Mouse (Mus musculus) thymus, postnatal 36 days (tissue): ENCODE measurements around the gene Myl10.
"Not testable (repeated sequence)": the region's sequence is repeated elsewhere in the genome, so short reads cannot be mapped to it uniquely, and the experiment has no call there.

Experiments used
- DNase-seq, 2 experiments: peaks; one replicate each; pipeline ENCODE4 v3.0.0; 2022; ENCODE audit warnings: mixed read lengths in 2 of 2

Gene Myl10

GRCm38 (mm10) chr5:136692784-136693183 lies at the start of gene Myl10:
TSS of gene Myl10 (plus strand) at chr5:136693146.
- peak; percentile 37 to 53 for DNase-seq

GRCm38 (mm10) chr5:136646731-136647328 lies 46.1 kb upstream of the Myl10 start:
- DNase-seq: peak; percentile 42 to 57

DNA sequence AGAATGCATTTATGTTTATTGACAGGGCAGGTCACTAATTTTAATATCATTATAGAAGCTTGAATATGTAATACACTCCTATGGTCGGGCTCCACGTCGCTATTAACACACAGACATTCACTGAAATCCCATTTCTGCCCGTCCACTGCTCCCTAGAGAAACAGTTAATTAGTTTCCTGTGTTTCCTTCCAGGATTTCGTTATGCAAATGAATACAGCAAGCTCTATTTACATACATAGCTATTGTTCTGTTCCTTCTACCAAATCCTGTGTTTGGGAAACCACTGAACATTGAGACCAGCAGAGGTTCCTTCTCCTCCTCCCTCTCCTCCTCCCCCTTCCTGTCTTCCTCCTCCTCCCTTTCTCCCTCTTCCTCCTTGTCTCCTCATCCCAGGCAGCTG lies 43.9 kb upstream of the Myl10 start:
- DNase-seq: no peak

DNA sequence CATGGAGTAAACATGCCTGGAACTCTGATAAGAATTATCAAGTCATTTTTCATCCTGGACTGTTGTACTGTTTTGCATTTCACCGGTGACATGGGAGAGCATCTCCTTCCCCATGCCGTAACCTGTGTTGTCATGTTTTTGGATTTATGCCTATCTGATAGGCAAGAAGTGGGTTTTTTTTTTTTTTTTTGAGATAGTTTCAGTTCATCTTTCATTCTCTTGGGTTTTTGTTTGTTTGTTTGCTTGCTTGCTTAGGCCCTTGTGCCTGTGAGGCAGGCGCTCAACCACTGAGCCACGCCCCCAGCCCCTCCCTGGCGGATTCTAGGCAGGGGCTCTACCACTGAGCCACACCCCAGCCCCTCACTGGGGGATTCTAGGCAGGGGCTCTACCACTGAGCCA lies 43.3 kb upstream of the Myl10 start:
- DNase-seq: no peak

DNA sequence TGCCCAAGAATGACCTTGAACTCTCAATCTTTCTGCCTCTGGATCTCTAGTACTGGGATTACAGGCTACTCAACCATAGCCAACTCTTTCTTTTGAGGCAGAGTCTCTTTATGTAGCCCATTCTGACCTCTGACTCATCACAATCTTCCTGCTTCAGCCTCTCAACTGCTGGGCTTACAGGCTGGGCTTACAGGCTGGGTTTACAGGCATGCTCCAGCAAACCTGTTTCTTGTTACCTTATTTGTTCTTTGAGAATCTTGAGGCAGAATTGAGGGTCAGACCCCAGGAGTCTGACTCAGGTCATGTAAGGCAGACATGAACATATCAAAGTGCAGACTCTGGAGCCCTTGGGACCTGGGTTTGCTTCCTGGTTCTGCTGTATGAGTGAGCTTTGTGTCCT lies 38.5 kb upstream of the Myl10 start:
- DNase-seq: no peak

DNA sequence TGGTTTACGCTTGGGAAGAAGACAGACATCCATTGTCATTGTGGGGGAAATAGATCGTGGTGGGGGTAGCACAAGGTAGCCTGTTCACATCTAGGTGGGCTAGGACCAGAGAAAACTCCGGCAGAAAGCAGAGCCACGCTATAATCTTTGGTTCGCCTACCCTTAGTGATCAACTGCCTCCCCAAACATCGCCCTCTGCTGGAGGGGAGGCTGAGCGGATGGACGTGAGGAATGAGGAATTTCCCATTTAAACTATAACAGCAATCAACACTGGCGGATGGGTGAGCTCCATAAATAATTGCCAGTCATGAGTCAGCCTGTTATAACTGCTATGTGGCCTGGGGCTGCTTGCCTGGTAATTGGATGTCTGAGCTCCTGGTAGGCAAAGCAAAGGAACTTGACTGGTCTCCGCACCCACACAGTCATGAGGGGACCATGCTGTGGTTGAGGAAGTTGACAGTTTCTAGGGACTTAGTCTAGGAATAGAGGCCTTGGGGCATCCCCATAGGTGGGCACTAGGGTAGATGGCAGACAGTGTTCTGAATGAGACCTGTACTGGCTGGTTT lies 36.0 kb upstream of the Myl10 start:
- peak; percentile 22 to 23 for DNase-seq

GRCm38 (mm10) chr5:136660721-136661120 lies 32.2 kb upstream of the Myl10 start:
- not testable (repeated sequence) for DNase-seq

DNA sequence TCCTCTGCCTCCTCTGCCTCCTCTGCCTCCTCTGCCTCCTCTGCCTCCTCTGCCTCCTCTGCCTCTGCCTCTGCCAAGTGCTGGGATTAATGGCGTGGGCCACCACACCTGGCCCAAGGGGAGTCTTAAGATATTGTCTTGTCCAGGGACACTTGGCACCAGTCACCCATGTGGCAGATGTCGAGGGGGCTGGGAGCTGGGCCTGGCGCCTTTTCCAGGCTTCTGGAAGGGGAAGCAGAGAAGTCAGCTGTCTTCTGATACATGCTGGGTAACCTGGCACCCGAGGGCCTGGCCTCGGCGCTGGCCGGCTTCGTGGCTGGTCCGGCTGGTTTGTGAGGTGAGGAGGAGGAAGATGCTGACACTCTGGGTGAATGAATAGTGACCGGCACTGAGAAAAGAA lies 30.7 kb upstream of the Myl10 start:
- no peak for DNase-seq

- DNase-seq: no peak
Measured at GRCm38 (mm10) chr5:136662822-136663221, 30.1 kb upstream of the Myl10 start.

DNA sequence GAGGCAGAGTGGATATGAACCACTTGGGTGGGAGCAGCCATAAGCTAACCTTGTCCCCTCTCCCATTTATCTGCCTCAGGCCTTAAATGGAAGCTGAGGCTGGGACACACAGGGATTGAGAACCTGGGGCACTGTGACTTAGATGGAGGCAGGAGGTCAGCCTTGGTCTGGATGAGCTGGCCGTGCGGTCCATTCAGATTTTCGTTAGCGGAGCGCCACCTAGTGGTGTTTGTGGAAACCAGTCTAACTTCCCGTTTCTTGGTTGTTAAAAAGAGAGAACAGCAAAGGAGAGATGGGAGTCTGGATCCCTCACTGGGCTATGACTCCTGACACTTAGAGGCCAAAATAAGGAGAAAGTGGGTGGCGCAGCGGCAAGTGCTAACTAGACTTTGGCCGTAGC lies 28.4 kb upstream of the Myl10 start:
- peak; percentile 69 to 77 for DNase-seq

DNA sequence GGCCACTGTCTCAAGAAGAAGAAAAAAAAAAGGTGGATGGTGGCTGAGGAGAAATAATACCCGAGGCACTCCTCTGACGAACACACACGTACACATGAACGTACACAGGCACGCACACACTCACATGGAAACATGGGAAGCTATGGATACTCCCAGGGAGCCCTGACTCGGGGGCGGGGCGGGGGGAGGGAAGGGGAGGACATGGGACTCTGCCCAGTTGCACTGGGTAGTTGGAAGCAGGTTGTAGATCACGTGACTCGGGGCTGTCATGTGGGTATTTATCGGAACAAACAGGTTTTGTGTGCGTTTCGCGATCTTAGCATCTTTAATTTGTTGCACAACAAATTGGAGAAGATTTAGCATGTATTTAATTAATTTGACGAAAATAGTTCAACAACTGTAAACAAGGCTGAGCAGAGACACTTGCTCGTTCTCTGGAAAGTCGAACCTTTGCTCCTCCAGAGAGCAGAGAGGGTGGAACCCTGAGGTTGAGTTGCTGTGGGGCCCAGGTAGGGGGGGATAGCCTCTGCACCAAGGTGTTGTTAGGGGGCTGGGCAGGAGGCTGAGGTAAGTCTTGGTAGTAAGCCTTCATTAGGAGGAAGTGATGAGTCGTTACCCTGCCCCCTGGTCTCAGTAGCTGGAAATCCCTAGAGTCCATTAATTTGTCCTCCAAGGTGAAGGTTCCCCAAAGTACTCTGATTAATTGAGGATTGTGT lies 16.5 kb upstream of the Myl10 start:
- DNase-seq: no peak

DNA sequence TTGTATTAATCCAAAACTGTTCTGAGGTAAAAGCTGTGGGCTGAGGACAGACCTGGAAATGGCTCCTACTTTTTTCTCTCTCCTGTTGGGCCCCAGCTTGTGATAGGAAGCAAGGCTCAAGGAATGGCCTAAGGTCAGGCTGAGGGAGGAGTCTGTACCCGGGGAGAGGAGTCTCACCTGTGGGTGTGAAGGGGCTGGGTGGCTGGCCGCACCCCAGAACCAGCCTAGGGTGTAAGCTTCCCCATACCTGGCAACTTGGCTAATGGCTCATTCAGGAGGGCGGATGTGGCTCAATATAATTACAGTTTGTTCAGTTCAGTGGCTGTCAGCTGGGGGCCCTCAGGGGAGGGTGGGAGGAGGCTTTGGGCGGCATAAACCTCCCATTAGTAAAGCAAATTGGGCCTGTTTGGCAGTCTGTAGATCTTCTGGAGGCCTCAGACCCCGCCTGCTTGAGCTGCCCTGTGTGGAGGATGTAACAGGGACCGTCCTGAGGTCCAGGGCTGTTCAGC lies 14.1 kb upstream of the Myl10 start:
- no peak for DNase-seq

DNA sequence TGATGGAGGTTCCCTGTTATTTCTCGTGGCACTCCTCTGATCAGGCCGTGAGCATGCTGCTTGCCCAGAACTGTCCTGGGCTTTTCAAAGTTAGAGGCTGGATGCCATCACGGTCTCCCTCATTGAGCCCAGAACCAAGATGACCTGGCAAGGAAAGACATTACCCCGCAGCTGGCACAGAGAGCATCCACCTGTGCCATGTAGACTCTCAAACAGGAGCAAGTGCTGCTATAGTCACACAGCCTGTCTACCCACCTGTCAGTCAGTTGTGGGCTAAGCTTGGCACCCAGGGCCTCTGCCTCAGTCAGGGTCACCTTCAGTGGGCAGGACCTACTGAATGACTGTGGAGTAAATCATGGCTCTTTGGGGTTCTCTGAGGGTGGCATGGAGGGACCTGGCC lies 6.6 kb upstream of the Myl10 start:
- DNase-seq: no peak

GRCm38 (mm10) chr5:136687561-136687960 lies 5.4 kb upstream of the Myl10 start:
- DNase-seq: no peak

- DNase-seq: no peak
Measured at GRCm38 (mm10) chr5:136688841-136689240, 4.1 kb upstream of the Myl10 start.

DNA sequence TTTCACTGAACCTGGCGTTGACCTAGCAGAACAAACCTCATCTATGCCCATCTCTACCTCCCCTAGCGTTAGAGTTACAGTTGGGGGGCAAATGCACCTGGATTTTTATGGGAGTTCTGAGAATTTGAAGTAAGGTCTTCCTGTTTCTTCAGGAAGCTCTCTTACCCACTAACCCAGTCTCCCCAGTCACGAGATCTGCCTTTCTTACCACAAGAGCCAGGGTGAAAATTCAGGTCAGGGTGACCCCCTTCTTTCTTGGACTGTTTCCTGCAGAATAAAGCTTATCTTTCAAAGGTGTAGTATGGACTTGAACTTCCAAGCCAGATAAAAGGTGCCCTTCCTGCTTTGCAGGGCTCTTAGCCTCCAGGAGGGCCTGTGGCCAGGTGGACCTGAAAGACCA lies 1.8 kb upstream of the Myl10 start:
- DNase-seq: peak; percentile 34 to 39

DNA sequence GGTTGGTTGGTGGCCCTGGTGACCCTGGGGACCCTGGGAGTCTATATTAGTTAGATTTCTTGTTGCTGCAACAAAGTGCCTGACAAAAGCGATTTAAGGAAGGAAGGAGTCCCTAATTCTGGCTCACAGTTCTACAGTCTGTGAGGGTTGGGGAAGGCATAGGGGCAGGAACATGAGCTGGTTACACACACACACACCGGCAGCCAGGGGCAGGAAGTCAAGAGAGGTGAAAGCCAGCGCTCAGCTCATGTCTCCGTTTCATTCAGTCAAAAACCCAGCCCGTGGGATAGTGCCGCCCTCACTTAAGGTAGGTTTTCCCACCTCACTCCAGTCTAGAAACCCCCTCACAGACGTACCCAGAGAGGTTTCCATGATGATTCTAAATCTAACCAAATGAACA lies 472 bp downstream of the Myl10 start:
- DNase-seq: peak; percentile 41 to 56

GRCm38 (mm10) chr5:136694976-136695375 lies 2.0 kb downstream of the Myl10 start:
- DNase-seq: peak in 1 of 2 experiments; percentile 48

GRCm38 (mm10) chr5:136696516-136696915 lies 3.6 kb downstream of the Myl10 start:
- no peak for DNase-seq

DNA sequence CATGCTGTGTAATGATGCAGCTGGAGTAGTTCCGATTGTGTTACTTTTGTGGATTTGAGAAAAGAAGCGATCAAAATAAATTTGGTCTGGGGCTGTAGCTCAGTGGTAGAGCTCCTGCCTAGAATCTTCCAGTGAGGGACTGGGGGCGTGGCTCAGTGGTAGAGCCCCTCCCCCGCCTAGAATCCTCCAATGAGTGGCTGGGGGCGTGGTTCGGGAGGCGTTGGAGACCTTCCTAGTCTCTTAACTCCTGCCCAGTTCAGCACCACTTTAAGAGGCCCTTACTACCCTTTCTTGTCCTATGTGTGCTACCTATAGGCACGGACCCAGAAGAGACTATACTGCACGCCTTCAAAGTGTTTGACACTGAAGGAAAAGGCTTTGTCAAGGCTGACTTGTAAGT lies 4.7 kb downstream of the Myl10 start:
- no peak for DNase-seq

DNA sequence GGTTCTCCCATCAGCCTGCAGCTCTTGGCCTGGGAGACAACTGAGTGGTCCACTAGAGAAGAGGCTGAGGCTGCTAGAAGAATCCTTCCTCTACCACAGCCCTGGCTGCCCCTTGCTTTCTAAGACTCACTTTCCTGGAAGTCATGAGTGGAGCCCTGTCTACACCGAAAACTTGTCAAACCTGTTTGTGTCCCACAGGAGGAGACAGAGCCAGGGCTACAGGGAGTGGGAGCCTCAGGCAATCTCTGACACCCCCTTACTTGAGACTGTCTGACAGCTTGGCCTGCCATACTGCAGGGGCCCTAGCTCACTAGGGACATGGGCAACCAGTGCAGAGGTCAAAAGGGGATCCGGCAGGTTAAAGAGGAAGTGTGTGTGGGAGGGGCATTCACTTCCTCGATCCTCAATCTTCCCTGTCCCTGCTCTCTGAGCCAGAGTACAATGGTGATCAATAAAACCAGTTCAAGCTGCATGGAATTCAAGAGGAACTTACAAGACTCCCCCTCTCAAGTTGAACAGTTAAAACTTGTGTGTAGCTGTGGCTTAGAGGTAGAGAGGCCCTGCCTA lies 9.3 kb downstream of the Myl10 start:
- no peak for DNase-seq

GRCm38 (mm10) chr5:136703751-136704150 lies 10.8 kb downstream of the Myl10 start:
- DNase-seq: peak; percentile 74 to 81

DNA sequence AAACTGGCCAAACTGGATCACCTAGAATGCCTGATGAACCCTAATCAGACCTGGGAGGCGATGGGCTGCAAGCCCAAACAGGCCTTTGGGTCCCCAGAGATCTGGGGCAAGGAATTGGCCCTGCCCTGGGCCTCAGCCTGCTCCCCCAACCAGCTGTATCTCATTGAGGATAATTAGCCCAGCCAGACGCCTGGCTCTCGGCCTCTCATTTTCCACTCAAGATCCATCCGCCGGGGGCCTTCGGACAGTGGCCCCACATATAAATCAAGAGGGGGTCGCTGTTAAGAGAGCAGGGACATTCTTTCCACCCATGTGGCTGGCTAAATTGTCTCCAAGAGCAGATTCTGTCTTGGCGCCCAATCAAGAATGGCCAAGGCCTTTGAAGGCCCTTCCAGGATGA lies 11.2 kb downstream of the Myl10 start:
- no peak for DNase-seq

DNA sequence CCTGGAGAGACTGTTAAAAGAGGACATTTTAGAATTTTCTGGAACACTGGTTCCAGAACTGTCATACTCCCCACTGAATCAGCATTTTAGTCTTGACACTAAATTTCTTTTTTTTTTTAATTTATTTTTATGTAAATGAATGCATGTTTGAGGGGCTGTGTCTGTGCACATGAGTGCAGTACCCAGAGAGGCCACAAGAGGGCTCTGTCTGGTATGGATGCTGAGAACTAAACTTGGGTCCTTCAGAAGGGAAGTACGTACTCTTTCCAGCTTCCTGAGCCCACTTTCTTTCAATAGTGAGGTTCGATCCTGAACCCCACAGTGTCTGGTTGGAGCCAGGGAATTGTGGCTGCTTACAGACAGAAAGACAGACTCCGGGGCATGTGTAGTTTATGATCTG lies 12.6 kb downstream of the Myl10 start:
- peak; percentile 42 to 44 for DNase-seq
